Mouse (Mus musculus) kidney, embryonic 16.5 days (tissue): ENCODE results near the gene Tmtc1. TPM values are rescaled to one million over a fixed set of nuclear protein-coding genes. Genes with fewer than 3 reads are reported as not detected.

Source experiments
- ATAC-seq: fragments of 200-750 bp; cut with Nextera tagmentation; 2 replicates; pipeline ENCODE4 v1.8.0; 2017; ENCODE audit warnings: moderate TSS enrichment; ENCODE audit not compliant: low FRiP score, low TSS enrichment
- H3K27ac ChIP-seq: fragments of 300-500 bp; sonication (generic); 2 replicates; pipeline ENCODE4 v1.5.1; 2014; ENCODE audit warnings: low read length
- H3K27me3 ChIP-seq: fragments of 300-500 bp; sonication (generic); 2 replicates; pipeline ENCODE4 v1.6.1; 2014; ENCODE audit warnings: low read length, control low read depth, mixed read lengths; ENCODE audit not compliant: insufficient read depth
- H3K36me3 ChIP-seq: fragments of 300-500 bp; sonication (generic); 2 replicates; pipeline ENCODE4 v1.6.1; 2014; ENCODE audit warnings: low read length, control low read depth, mixed read lengths; ENCODE audit not compliant: insufficient read depth
- H3K4me1 ChIP-seq: fragments of 300-500 bp; sonication (generic); 2 replicates; pipeline ENCODE4 v1.6.1; 2014; ENCODE audit warnings: low read length, control low read depth, mixed read lengths; ENCODE audit not compliant: insufficient read depth
- H3K4me2 ChIP-seq: fragments of 300-500 bp; sonication (generic); replicated peaks from 2 replicates; pipeline ENCODE4 v1.6.1; 2014; ENCODE audit warnings: low read depth, low read length
- H3K4me3 ChIP-seq: fragments of 300-500 bp; sonication (generic); 2 replicates; pipeline ENCODE4 v1.5.1; 2014; ENCODE audit warnings: mild to moderate bottlenecking, low read length
- H3K9ac ChIP-seq: fragments of 300-500 bp; sonication (generic); replicated peaks from 2 replicates; pipeline ENCODE4 v1.6.1; 2014; ENCODE audit warnings: low read length
- H3K9me3 ChIP-seq: fragments of 300-500 bp; sonication (generic); 2 replicates; pipeline ENCODE4 v1.6.1; 2016; ENCODE audit warnings: low read length, control low read depth
- WGBS: fragments of 180-500 bp; shearing (Covaris S2); extraction: QIAGEN DNeasy Blood & Tissue Kit; methylation state at CpG from one replicate; pipeline ENCODE4 v1.1.7; 2014; 5-methylcytosine and 5-hydroxymethylcytosine counted together
- polyA plus RNA-seq: library from polyadenylated mRNA; unstranded; fragments of >200 nt; fragmentation: Nextera tagmentation; extraction: Ambion mirVana; gene quantifications from 2 replicates; pipeline ENCODE4 v1.2.1, GENCODE M21; 2015

The Tmtc1 gene
- polyA plus RNA-seq, 1 experiment from 2014 or later, result 1.8 TPM

- H3K27me3 ChIP-seq, result no peaks in the 10 kb centered on the region
- H3K9ac ChIP-seq, result no peak overlapping the region
- no peak overlapping the region for H3K4me3 ChIP-seq
- no peaks in the 10 kb centered on the region; the same call in 1 of the 2 replicates for H3K4me1 ChIP-seq
- WGBS, result 100% methylated on average over 1 of the region's 1 CpGs
- no peaks in the 10 kb centered on the region for H3K9me3 ChIP-seq
- no peak overlapping the region for H3K27ac ChIP-seq
- no peaks in the 10 kb centered on the region for H3K36me3 ChIP-seq
- no peak for ATAC-seq
- H3K4me2 ChIP-seq, result no peak overlapping the region
These were observed 199.4 kb downstream of the Tmtc1 start for GRCm38 (mm10) chr6:148244836-148245235.

GRCm38 (mm10) chr6:148242304-148242703, 201.9 kb downstream of the Tmtc1 start:
- H3K36me3 ChIP-seq, result no peaks in the 10 kb centered on the region
- no peak overlapping the region for H3K27ac ChIP-seq
- 67% methylated on average over 3 of the region's 3 CpGs for WGBS
- ATAC-seq, result no peak
- H3K9ac ChIP-seq, result no peak overlapping the region
- H3K9me3 ChIP-seq, result no peaks in the 10 kb centered on the region
- H3K4me1 ChIP-seq, result no peaks in the 10 kb centered on the region
- H3K4me3 ChIP-seq, result no peak overlapping the region
- no peaks in the 10 kb centered on the region for H3K27me3 ChIP-seq
- no peak overlapping the region for H3K4me2 ChIP-seq

- Histone ChIP-seq H3K27ac (no peak overlapping the region), H3K27me3 (no peaks in the 10 kb centered on the region), H3K4me3 (no peak overlapping the region), H3K36me3 (no peaks in the 10 kb centered on the region), H3K9ac (no peak overlapping the region), H3K9me3 (no peaks in the 10 kb centered on the region), H3K4me2 (no peak overlapping the region), H3K4me1 (no peaks in the 10 kb centered on the region)
- no peak for ATAC-seq
- WGBS, result 95% methylated on average over 5 of the region's 5 CpGs
These were observed 202.5 kb downstream of the Tmtc1 start for GRCm38 (mm10) chr6:148241685-148242084.

DNA sequence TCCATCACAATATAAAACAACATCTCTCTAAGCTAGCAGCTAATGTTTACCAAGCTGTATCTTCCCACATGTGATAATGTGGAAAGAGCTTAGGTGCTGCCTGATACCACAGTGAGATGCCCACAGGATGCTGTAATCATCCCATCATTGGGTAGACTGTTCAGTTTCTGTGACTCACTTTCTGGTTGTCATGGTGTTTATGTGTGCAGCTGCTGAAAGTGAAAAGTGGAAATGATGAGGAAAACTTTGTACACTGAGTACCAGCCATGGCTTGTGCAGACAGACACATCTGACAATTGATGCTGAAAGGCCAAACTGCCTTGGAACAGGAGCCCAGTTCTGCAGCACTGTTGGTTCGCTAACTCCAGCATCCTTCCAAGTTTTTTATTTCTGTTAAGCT, 204.9 kb downstream of the Tmtc1 start:
- 89% methylated on average over 1 of the region's 1 CpGs for WGBS

GRCm38 (mm10) chr6:148237453-148237852, 206.7 kb downstream of the Tmtc1 start:
- Histone ChIP-seq H3K4me1 (no peaks in the 10 kb centered on the region), H3K9ac (no peak overlapping the region), H3K4me3 (no peak overlapping the region), H3K9me3 (no peaks in the 10 kb centered on the region), H3K27me3 (no peaks in the 10 kb centered on the region), H3K36me3 (no peaks in the 10 kb centered on the region), H3K27ac (no peak overlapping the region), H3K4me2 (no peak overlapping the region)
- 75% methylated on average over 5 of the region's 5 CpGs for WGBS
- no peak for ATAC-seq

More for the DNA sequence above, 204.9 kb downstream of the Tmtc1 start:
- Histone ChIP-seq H3K27ac (no peak overlapping the region), H3K4me2 (no peak overlapping the region), H3K36me3 (no peaks in the 10 kb centered on the region), H3K27me3 (no peaks in the 10 kb centered on the region), H3K4me3 (no peak overlapping the region), H3K4me1 (no peaks in the 10 kb centered on the region), H3K9ac (no peak overlapping the region), H3K9me3 (no peaks in the 10 kb centered on the region)
- no peak for ATAC-seq

DNA sequence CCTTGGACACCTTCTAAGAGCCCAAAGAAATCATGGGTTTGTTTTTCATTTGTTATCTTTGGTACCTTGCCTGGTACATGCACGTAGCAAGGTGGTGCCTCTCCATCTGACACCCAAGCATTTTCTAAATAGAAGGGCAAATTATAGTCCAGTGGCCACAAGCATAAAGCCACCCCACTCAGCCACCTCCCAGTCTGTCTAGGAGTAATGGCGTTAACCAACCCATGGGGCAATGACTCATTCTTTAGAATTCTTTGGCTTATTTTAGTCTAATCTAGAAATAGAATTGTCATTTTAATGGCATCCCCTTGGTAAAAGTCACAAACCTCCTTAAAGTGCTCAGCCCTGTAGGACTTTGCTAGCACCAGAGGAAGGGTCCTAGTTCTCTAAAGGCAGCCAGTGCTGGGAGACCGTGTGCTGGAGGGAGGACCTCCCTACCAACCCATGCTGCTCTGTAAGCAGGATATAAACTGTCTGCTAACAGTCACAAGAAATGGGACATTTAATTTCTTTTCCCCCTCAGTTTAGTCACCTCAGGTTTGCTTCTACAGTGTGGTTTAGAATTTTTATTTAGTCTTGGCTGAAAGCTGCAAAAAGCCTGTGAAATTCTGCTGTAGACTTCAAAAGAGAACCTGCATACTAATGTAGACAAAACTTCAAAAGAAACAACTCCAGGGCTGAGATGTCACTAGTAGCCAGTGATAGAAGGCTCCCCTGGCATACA, 209.9 kb downstream of the Tmtc1 start:
- no peaks in the 10 kb centered on the region for H3K27me3 ChIP-seq
- no peak overlapping the region for H3K27ac ChIP-seq
- H3K4me1 ChIP-seq, result no peaks in the 10 kb centered on the region
- H3K4me2 ChIP-seq, result no peak overlapping the region
- H3K9ac ChIP-seq, result no peak overlapping the region
- no peaks in the 10 kb centered on the region for H3K9me3 ChIP-seq
- no peak for ATAC-seq
- no peak overlapping the region for H3K4me3 ChIP-seq
- no peaks in the 10 kb centered on the region for H3K36me3 ChIP-seq
- 70% methylated on average over 3 of the region's 3 CpGs for WGBS

DNA sequence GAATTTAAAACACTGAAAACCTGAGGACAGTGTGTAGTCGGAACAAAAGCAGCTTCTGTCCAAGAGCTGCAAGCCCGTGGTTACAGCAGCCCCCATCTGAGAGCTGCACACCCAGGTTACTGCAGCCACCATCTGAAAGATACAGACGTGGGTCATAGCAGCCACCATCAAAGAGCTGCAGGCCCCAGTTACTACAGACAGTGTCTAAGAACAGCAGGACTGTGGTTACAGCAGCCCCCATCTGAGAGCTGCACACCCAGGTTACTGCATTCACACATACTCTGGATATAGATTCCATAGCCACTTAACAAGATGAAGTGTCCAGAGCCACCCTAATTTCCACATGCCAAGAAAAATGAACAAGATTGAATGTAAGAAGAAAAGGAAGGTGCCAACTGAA, 216.6 kb downstream of the Tmtc1 start:
- 65% methylated on average over 3 of the region's 3 CpGs for WGBS
- H3K36me3 ChIP-seq, result no peaks in the 10 kb centered on the region; the same call in 1 of the 2 replicates
- H3K4me2 ChIP-seq, result no peak overlapping the region
- no peak overlapping the region for H3K9ac ChIP-seq
- H3K9me3 ChIP-seq, result no peaks in the 10 kb centered on the region
- H3K27ac ChIP-seq, result no peak overlapping the region
- ATAC-seq, result no peak
- no peaks in the 10 kb centered on the region for H3K4me1 ChIP-seq
- H3K4me3 ChIP-seq, result no peak overlapping the region
- H3K27me3 ChIP-seq, result no peaks in the 10 kb centered on the region

DNA sequence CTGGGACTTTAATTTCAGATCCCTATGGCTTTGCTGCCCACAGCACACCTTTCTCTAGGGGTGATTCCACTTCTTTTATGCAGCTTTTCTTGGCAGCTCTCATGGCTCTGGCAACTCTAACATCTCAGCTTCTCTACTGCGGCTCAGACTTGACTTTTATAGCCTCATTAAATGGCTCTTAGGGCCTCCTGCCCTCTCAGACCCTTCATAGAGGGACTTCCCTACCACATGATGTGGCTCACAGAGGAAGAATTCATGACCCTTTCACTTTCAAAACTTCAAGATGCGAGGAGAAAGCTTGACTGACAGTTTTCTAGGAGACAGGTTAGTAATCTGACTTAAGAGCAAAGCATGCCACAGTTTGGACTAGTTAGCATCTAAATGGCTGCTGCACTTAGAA, 221.5 kb downstream of the Tmtc1 start:
- 12% methylated on average over 2 of the region's 2 CpGs for WGBS
- H3K27me3 ChIP-seq, result no peaks in the 10 kb centered on the region
- no peak overlapping the region for H3K9ac ChIP-seq
- H3K4me3 ChIP-seq, result no peak overlapping the region
- no peaks in the 10 kb centered on the region for H3K4me1 ChIP-seq
- H3K9me3 ChIP-seq, result no peaks in the 10 kb centered on the region
- H3K27ac ChIP-seq, result no peak overlapping the region
- no peak overlapping the region for H3K4me2 ChIP-seq
- no peaks in the 10 kb centered on the region; the same call in 1 of the 2 replicates for H3K36me3 ChIP-seq
- no peak for ATAC-seq

DNA sequence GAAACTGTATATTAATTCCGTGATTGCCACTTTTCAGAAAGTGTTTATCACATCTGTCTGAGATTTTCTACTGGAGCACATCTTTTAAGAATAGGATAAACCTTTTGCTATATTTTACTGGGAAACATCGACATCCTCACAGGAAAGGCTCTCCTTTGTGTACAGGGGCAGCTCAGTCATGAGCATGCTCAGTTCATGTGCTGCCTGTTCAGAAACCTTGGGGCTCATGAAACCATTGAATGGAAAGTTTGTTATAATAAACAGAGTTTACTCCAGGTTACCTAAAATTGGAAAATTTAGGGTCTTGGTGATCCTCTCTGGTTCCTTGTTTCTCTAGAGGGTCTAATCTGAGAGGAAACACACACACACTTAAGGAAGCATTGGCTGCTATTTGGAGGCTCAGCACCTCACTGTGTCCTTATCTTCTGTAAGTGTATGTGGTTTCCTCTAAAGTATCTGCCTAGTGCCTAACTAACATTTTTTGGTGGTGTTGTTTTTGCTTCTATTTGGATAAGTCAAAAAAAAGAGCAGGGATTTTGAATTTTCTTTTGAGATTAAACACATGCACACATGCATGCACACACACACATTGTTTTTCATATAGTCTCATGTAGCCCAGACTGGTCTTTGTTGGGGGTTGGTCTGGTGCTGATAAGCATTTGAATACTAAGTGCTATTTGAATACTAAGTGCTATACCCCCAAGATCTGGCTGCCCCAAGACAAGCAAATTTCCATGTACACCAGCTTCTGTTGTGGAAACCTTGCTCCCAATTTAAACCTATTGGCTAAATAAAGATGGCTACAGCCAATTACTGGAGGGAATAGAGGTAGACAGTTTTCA, 225.7 kb downstream of the Tmtc1 start:
- Histone ChIP-seq H3K27ac (no peak overlapping the region), H3K9me3 (no peaks in the 10 kb centered on the region), H3K4me2 (no peak overlapping the region), H3K4me1 (no peaks in the 10 kb centered on the region), H3K27me3 (no peaks in the 10 kb centered on the region), H3K9ac (no peak overlapping the region), H3K36me3 (no peaks in the 10 kb centered on the region), H3K4me3 (no peak overlapping the region)
- 84% methylated on average over 2 of the region's 2 CpGs for WGBS
- no peak for ATAC-seq

GRCm38 (mm10) chr6:148216752-148217151, 227.4 kb downstream of the Tmtc1 start:
- Histone ChIP-seq H3K4me1 (peaks cover 9% of the 10 kb centered on the region; the same call in 1 of the 2 replicates), H3K27me3 (no peaks in the 10 kb centered on the region), H3K4me3 (no peak overlapping the region), H3K9ac (no peak overlapping the region), H3K27ac (no peak overlapping the region), H3K9me3 (no peaks in the 10 kb centered on the region), H3K4me2 (no peak overlapping the region), H3K36me3 (no peaks in the 10 kb centered on the region)
- ATAC-seq, result no peak
- WGBS, result 90% methylated on average over 4 of the region's 4 CpGs
